ENCODE assay signal across 26 mouse cellular contexts in genomic region chr16:91532429-91532828, GRCm38 (mm10). TPM values are rescaled to one million over a fixed set of nuclear protein-coding genes. Genes with fewer than 3 reads are reported as not detected.
A peak's percentile ranks its signal among the peaks of the same experiment; 100 is the strongest.
DNase-seq lines count a peak whose midpoint lies in the region; ATAC-seq and TF ChIP-seq lines count a peak whose summit lies in the region.
"Had no signal": no experiment of that assay in that cellular context is flagged by ENCODE, and none has a peak within 500 bp of the region (broad histone marks: within the 10 kb centered on the region; RNA-seq: fewer than 3 reads in every experiment).

No protein-coding gene starts in this region.

- no peaks in the 10 kb centered on the region for H3K9me3 ChIP-seq in heart, embryonic 14.5 days (ENCODE audit: control insufficient read depth, low read length)
- H3K9me3 ChIP-seq in heart, embryonic 10.5 days, result no peaks in the 10 kb centered on the region
- no peaks in the 10 kb centered on the region for H3K9me3 ChIP-seq in MEL (replicated peaks; ENCODE audit: insufficient read depth, low read length)
- no peaks in the 10 kb centered on the region for H3K9me3 ChIP-seq in heart, embryonic 16.5 days (replicated peaks; ENCODE audit: control insufficient read depth, low read length)
- H3K9me3 ChIP-seq: embryonic facial prominence, embryonic 13.5 days; forebrain, embryonic 10.5 days; hindbrain, embryonic 13.5 days; liver, embryonic 12.5 days; stomach, embryonic 15.5 days had no signal

- TF ChIP-seq EP300 in MEL (IDR thresholded peaks at IDR 0.05; ENCODE audit: low read depth in 1 of 2, low read length in 2 of 2), result no peak

- H3K27me3 ChIP-seq in heart, embryonic 14.5 days (ENCODE audit: control insufficient read depth, insufficient read depth, low read length), result no peaks in the 10 kb centered on the region
- H3K27me3 ChIP-seq in heart, embryonic 10.5 days (ENCODE audit: insufficient read depth, poor library complexity, severe bottlenecking), result no peaks in the 10 kb centered on the region
- no peaks in the 10 kb centered on the region for H3K27me3 ChIP-seq in MEL (ENCODE audit: control insufficient read depth in 1 of 2, insufficient read depth in 2 of 2, low read length in 2 of 2)
- no peaks in the 10 kb centered on the region for H3K27me3 ChIP-seq in heart, embryonic 16.5 days (ENCODE audit: control insufficient read depth, insufficient read depth, low read length)
- H3K27me3 ChIP-seq: embryonic facial prominence, embryonic 13.5 days; hindbrain, embryonic 13.5 days; Patski had no signal

- no peak overlapping the region for H3K9ac ChIP-seq in heart, embryonic 14.5 days (ENCODE audit: low read length)
- peak overlapping the region; percentile 8; the same call in 1 of the 2 replicates for H3K9ac ChIP-seq in MEL (ENCODE audit: control insufficient read depth, low read depth, low read length, poor library complexity, severe bottlenecking)
- H3K9ac ChIP-seq in heart, embryonic 16.5 days (ENCODE audit: low read length), result peak overlapping the region; percentile 59
- H3K9ac ChIP-seq: embryonic facial prominence, embryonic 13.5 days; hindbrain, embryonic 13.5 days; liver, embryonic 12.5 days; liver, postnatal 0 days; stomach, embryonic 15.5 days had no signal

- H3K4me1 ChIP-seq in heart, embryonic 14.5 days (ENCODE audit: control insufficient read depth in 2 of 2, insufficient read depth in 2 of 2, low read length in 2 of 2), result peaks cover 29 to 37% of the 10 kb centered on the region in 2 experiments
- H3K4me1 ChIP-seq in heart, embryonic 10.5 days, result peaks cover 32% of the 10 kb centered on the region
- H3K4me1 ChIP-seq in MEL (ENCODE audit: control insufficient read depth in 1 of 2, insufficient read depth in 2 of 2, low read length in 2 of 2), result peaks cover 13 to 40% of the 10 kb centered on the region in 2 experiments
- H3K4me1 ChIP-seq in heart, embryonic 16.5 days (ENCODE audit: control insufficient read depth, insufficient read depth, low read length), result peaks cover 42% of the 10 kb centered on the region
- H3K4me1 ChIP-seq: hindbrain, embryonic 13.5 days; stomach, embryonic 15.5 days had no signal

- H3K79me2 ChIP-seq in MEL (ENCODE audit: control insufficient read depth, insufficient read depth, low read length, poor library complexity), result no peaks in the 10 kb centered on the region

- peak; percentile 93 for DNase-seq in heart, adult 11 months
- DNase-seq in heart, postnatal 36 days, result no peak
- no peak for DNase-seq in heart, embryonic 10.5 days (ENCODE audit: low spot score)
- no peak for DNase-seq in MEL (ENCODE audit: low read depth, low spot score)
- no peak for DNase-seq in thymus, adult 18-20 months
- DNase-seq: adrenal gland, postnatal 14 days; cerebellum, adult 11-12 months; cerebellum, adult 9-11 months; gastrocnemius, postnatal 25 days; kidney, adult 2 months; kidney, postnatal 36 days; left cerebral cortex, postnatal 4 days; liver, postnatal 0 days; lung, postnatal 36 days; right cerebral cortex, postnatal 25 days had no signal

- TF ChIP-seq CTCF in MEL (IDR thresholded peaks at IDR 0.05 in 2 of 3, conservative IDR thresholded peaks at IDR 0.05 in 1 of 3; ENCODE audit: control insufficient read depth in 1 of 3, insufficient read depth in 1 of 3, low read depth in 2 of 3, low read length in 3 of 3, poor library complexity in 1 of 3, severe bottlenecking in 1 of 3), result no peak

- intact Hi-C loops in heart, postnatal 36 days (cut with DNase I), result no loop called here

- WGBS in heart, embryonic 14.5 days, result 67% methylated on average over 2 of the region's 2 CpGs
- WGBS in heart, embryonic 10.5 days, result 56% methylated on average over 2 of the region's 2 CpGs
- WGBS in heart, embryonic 16.5 days, result 56% methylated on average over 2 of the region's 2 CpGs

- TF ChIP-seq POLR2A in MEL (IDR thresholded peaks at IDR 0.05; ENCODE audit: control insufficient read depth in 1 of 2, insufficient read depth in 1 of 2, low read depth in 1 of 2, low read length in 2 of 2, poor library complexity in 1 of 2), result no peak

- ATAC-seq in heart, embryonic 14.5 days (ENCODE audit: insufficient number of reproducible peaks, insufficient read depth, low FRiP score, low read depth), result no peak
- no peak for ATAC-seq in heart, embryonic 16.5 days (replicated peaks; ENCODE audit: extremely low read depth, insufficient read depth, low FRiP score)
- ATAC-seq: liver, embryonic 12.5 days; liver, postnatal 0 days; midbrain, embryonic 16.5 days; Patski had no signal

- no peak overlapping the region for H3K4me3 ChIP-seq in heart, embryonic 14.5 days (ENCODE audit: control insufficient read depth in 1 of 2, insufficient read depth in 1 of 2, low read depth in 1 of 2, low read length in 2 of 2)
- no peak overlapping the region for H3K4me3 ChIP-seq in heart, embryonic 10.5 days
- no peak overlapping the region for H3K4me3 ChIP-seq in MEL (ENCODE audit: control insufficient read depth in 1 of 2, insufficient read depth in 1 of 2, low read depth in 2 of 2, low read length in 2 of 2)
- no peak overlapping the region for H3K4me3 ChIP-seq in heart, embryonic 16.5 days (ENCODE audit: low read length)
- H3K4me3 ChIP-seq: embryonic facial prominence, embryonic 13.5 days; forebrain, embryonic 10.5 days; hindbrain, embryonic 13.5 days; layer of hippocampus, adult 2 months; liver, embryonic 12.5 days; stomach, embryonic 15.5 days had no signal

- peak overlapping the region; percentile 11; the same call in 1 of the 2 replicates for H3K4me2 ChIP-seq in heart, embryonic 14.5 days (ENCODE audit: low read length)
- peak overlapping the region; percentile 49 for H3K4me2 ChIP-seq in heart, embryonic 16.5 days (ENCODE audit: low read depth, low read length)
- H3K4me2 ChIP-seq: embryonic facial prominence, embryonic 13.5 days; hindbrain, embryonic 13.5 days; midbrain, embryonic 11.5 days; stomach, embryonic 15.5 days had no signal

- H3K27ac ChIP-seq in heart, embryonic 14.5 days (replicated peaks in 1 of 2; ENCODE audit: control insufficient read depth in 1 of 2, insufficient read depth in 1 of 2, low read depth in 2 of 2, low read length in 2 of 2), result peak overlapping the region; percentile 70 to 73; a peak in 3 of 4 replicates
- no peak overlapping the region for H3K27ac ChIP-seq in heart, embryonic 10.5 days
- H3K27ac ChIP-seq in MEL (ENCODE audit: control insufficient read depth, low read depth, low read length), result no peak overlapping the region
- H3K27ac ChIP-seq in heart, embryonic 16.5 days (ENCODE audit: low read length), result peak overlapping the region; percentile 91
- H3K27ac ChIP-seq: embryonic facial prominence, embryonic 13.5 days; forebrain, embryonic 10.5 days; hindbrain, embryonic 13.5 days; layer of hippocampus, adult 2 months; liver, embryonic 12.5 days; stomach, embryonic 15.5 days had no signal

- TF ChIP-seq RAD21 in MEL (IDR thresholded peaks at IDR 0.05; ENCODE audit: low read depth, low read length), result no peak

- H3K36me3 ChIP-seq in heart, embryonic 14.5 days (ENCODE audit: control insufficient read depth, insufficient read depth, low read length), result no peaks in the 10 kb centered on the region
- H3K36me3 ChIP-seq in heart, embryonic 10.5 days, result no peaks in the 10 kb centered on the region
- H3K36me3 ChIP-seq in MEL (ENCODE audit: control insufficient read depth in 1 of 2, insufficient read depth in 2 of 2, low read length in 2 of 2), result peaks cover 0 to 28% of the 10 kb centered on the region in 2 experiments; a peak in 2 of 4 replicates
- no peaks in the 10 kb centered on the region for H3K36me3 ChIP-seq in heart, embryonic 16.5 days (ENCODE audit: control insufficient read depth, insufficient read depth)
- H3K36me3 ChIP-seq: embryonic facial prominence, embryonic 13.5 days; forebrain, embryonic 10.5 days; hindbrain, embryonic 13.5 days; liver, embryonic 12.5 days; stomach, embryonic 15.5 days had no signal

TF ChIP-seq in MEL, 35 proteins besides CTCF, POLR2A, EP300 and RAD21 (continues in another document):
- TF ChIP-seq MXI1 (IDR thresholded peaks at IDR 0.05; ENCODE audit: low read depth, low read length), result no peak
- TF ChIP-seq HCFC1 (IDR thresholded peaks at IDR 0.05; ENCODE audit: low read depth, low read length), result no peak
- no peak for TF ChIP-seq MEF2A (IDR thresholded peaks at IDR 0.05; ENCODE audit: extremely low read depth, insufficient replicate concordance, low read depth, low read length, poor library complexity, severe bottlenecking)
- TF ChIP-seq MAZ (IDR thresholded peaks at IDR 0.05; ENCODE audit: low read depth, low read length), result no peak
- TF ChIP-seq CHD2 (IDR thresholded peaks at IDR 0.05; ENCODE audit: low read length), result no peak
- TF ChIP-seq NELFE (IDR thresholded peaks at IDR 0.05; ENCODE audit: low read depth, low read length), result no peak
- TF ChIP-seq GATA1 (IDR thresholded peaks at IDR 0.05; ENCODE audit: low read depth, low read length), result no peak
- TF ChIP-seq JUND (IDR thresholded peaks at IDR 0.05; ENCODE audit: low read depth, low read length), result no peak
- no peak for TF ChIP-seq TCF12 (IDR thresholded peaks at IDR 0.05; ENCODE audit: low read depth, low read length)
- TF ChIP-seq USF1 (IDR thresholded peaks at IDR 0.05; ENCODE audit: low read depth, low read length), result no peak
- TF ChIP-seq ETS1 (IDR thresholded peaks at IDR 0.05; ENCODE audit: low read depth, low read length), result no peak
- no peak for TF ChIP-seq MAFK (IDR thresholded peaks at IDR 0.05; ENCODE audit: borderline replicate concordance, low read depth, low read length)
- no peak for TF ChIP-seq CHD1 (IDR thresholded peaks at IDR 0.05; ENCODE audit: low read depth, low read length)
- TF ChIP-seq POLR2AphosphoS5 (IDR thresholded peaks at IDR 0.05; ENCODE audit: borderline replicate concordance, low read depth, low read length), result no peak

RNA-seq across cellular contexts. Expression of gene Ifngr2, which starts 14.4 kb away (rescaled TPM):
- total RNA-seq in heart, postnatal 36 days (2021), result 100 to 1,000 TPM; 128 to 159 TPM
- polyA plus RNA-seq in heart, embryonic 14.5 days (2014; fragmentation: Nextera tagmentation; extraction: Ambion mirVana), result 140 and 146 TPM in 2 replicates
- 53.7 and 85.6 TPM in 2 replicates for polyA plus RNA-seq in heart, embryonic 10.5 days (2016; fragmentation: Nextera tagmentation; extraction: Ambion mirVana)
- 2.8 and 4.1 TPM in 2 replicates for total RNA-seq in MEL (2012; rRNA removed)
- polyA plus RNA-seq in MEL (2012; ENCODE audit: insufficient read depth in 1 of 2, insufficient read length in 2 of 2, low read depth in 1 of 2, low replicate concordance in 2 of 2, missing spikeins in 1 of 2), result 10 to 100 TPM in 1 of 2 experiments, not detected in 1; 11.0 TPM
- 134 and 141 TPM in 2 replicates for polyA plus RNA-seq in heart, embryonic 16.5 days (2015; fragmentation: Nextera tagmentation; extraction: Ambion mirVana)

RNA-seq across cellular contexts. Expression of gene Ifnar1, which starts 47.4 kb away (rescaled TPM):
- 10 to 100 TPM; 31.5 to 32.6 TPM for total RNA-seq in heart, postnatal 36 days (2021)
- polyA plus RNA-seq in heart, embryonic 14.5 days (2014; fragmentation: Nextera tagmentation; extraction: Ambion mirVana), result 39.9 and 45.1 TPM in 2 replicates
- polyA plus RNA-seq in heart, embryonic 10.5 days (2016; fragmentation: Nextera tagmentation; extraction: Ambion mirVana), result 43.2 and 43.9 TPM in 2 replicates
- 10.3 and 12.2 TPM in 2 replicates for total RNA-seq in MEL (2012; rRNA removed)
- polyA plus RNA-seq in MEL (2012; ENCODE audit: insufficient read depth in 1 of 2, insufficient read length in 2 of 2, low read depth in 1 of 2, low replicate concordance in 2 of 2, missing spikeins in 1 of 2), result 10 to 100 TPM in 1 of 2 experiments, not detected in 1; 20.2 TPM
- polyA plus RNA-seq in heart, embryonic 16.5 days (2015; fragmentation: Nextera tagmentation; extraction: Ambion mirVana), result 40.9 and 41.1 TPM in 2 replicates

Comparison
In these comparisons a context has a peak if more than half of its experiments do, and no peak if none do; other contexts are left out.
1. H3K27ac ChIP-seq: peak in heart, embryonic 14.5 days (2 of 2) and heart, embryonic 16.5 days (single experiment); none in heart, embryonic 10.5 days (single experiment) and MEL (single experiment).